Mouse (Mus musculus): ENCODE results near the gene Ntrk2.

The Ntrk2 gene

GRCm38 (mm10) chr13:58966466-58966865 lies 160.1 kb downstream of the Ntrk2 start:
- no peak for DNase-seq (ENCODE audit: low read depth)

- DNase-seq (ENCODE audit: low read depth): no peak
Observed at GRCm38 (mm10) chr13:58968168-58968567, 161.8 kb downstream of the Ntrk2 start.

DNA sequence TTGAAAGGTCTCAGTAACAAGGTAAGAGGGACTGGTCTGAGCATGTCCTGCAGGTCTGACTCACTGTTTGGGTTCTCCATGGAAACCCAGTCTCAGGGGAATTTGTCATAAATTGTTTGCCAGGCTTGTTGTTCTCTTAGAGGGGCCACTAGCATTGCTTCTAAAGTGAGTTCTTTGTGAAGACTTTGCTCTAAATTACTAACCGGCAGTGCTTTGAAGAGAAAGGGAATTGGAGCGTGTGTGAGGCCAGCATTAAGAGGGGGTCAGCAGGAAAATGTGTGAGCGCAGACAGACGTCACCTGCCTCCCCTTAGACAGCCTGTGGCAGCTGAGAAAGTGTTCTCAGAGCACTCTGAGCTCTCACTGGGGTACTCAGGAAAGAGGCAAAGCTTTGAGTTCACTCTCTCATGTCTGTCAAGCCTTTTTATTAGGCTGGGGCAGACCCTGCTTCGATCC lies 165.1 kb downstream of the Ntrk2 start:
- DNase-seq (ENCODE audit: low read depth): no peak

- DNase-seq (ENCODE audit: low read depth): no peak
Observed at GRCm38 (mm10) chr13:58972511-58972910, 166.1 kb downstream of the Ntrk2 start.

- no peak for DNase-seq (ENCODE audit: low read depth)
Observed at GRCm38 (mm10) chr13:58996447-58996846, 190.1 kb downstream of the Ntrk2 start.

- no peak for DNase-seq (ENCODE audit: low read depth)
Observed at GRCm38 (mm10) chr13:58997763-58998162, 191.4 kb downstream of the Ntrk2 start.

DNA sequence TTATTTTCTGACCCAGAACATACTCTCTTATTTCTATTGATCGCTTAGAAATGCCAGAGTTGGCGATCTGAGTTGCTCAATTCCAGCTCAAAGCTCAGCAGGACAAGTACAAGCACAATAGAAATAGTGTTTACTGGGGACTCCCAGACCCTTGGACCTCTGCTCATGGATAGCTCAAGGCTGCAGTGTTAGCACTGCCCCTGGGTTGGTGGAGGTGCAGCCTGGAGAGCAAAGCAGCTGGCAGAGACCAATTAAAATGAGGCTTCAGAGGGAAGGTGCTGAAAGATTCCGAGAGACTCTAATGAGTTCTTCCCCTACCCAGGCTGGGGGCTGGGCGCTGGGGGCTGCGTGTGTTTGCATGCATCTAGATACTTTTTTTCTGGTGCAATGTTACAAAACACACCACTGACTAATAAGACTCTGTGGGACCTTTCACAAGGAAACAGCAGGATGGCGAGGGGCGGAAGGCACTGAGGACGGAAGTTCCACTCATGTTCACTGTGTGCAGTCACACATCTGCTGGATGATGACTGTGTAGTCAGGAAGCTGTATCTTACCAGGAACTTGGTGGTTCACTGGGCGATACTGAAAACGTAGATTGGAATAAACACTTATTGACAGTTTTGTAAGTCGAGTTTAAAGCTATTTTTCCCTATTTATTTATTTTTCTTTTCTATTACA lies 193.1 kb downstream of the Ntrk2 start:
- no peak for DNase-seq (ENCODE audit: low read depth)

DNA sequence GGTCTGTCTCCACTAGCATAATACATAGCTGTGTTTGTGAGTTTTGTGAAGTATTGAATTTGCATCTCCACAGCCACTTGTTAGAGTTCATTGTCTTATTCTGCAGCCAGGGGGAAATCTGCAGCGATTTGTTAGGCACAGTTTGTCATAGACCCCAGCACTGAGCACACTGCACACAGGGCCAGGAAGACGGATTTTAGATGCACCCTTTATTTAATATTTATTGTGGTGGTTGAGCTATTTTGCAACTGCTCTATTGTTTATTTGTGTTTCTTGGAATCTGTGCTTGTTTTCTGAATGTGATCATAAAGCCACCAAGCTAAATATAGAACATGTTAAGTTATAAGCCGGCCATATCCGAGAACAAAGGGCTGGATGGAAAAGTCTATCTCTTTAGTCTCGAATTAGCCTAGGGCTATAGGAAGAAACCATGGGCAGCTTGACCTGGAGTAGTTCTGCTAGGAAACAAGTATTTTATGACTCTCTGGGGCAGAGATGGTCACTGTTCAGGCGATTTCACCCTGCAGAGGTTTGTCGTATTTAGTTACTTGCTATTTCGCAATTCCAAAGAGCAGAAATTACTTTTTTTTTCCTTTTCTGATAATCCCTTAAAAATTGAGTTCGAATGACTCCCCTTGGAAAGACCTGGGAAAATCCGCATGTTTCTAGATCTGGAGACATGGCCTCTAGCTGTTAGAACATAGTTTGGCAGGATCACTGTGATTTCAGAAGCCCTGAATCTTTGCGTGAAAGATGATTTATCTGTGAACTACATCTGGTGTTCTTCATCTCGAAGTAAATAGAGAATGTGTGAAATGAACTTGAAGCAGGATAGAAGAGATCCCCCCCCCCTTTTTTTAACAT lies 196.8 kb downstream of the Ntrk2 start:
- no peak for DNase-seq (ENCODE audit: low read depth)

GRCm38 (mm10) chr13:59003807-59004173 lies 197.4 kb downstream of the Ntrk2 start:
- DNase-seq (ENCODE audit: low read depth): no peak

DNA sequence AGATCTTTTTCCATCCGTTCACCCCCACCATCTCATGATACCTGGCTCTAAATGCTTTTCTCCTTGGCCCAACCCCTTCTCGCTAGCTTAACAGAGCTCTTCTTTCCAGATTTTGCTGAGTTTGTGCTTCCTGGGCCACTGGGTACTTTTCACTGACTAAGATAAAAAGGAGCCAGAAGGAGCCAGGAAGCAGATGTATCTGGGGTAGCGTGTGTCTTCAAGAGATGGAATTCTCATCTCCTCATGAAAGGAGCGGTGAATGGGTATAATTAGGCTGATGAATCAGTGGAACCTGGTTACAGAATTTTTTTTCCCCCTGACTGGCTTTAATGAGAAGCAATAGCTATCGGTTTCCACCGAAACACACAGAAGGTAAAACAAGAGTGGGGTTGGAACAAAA lies 198.2 kb downstream of the Ntrk2 start:
- DNase-seq (ENCODE audit: low read depth): no peak

GRCm38 (mm10) chr13:59009855-59010254 lies 203.5 kb downstream of the Ntrk2 start:
- no peak for DNase-seq (ENCODE audit: low read depth)

- no peak for DNase-seq (ENCODE audit: low read depth)
Observed at GRCm38 (mm10) chr13:59010893-59011529, 204.6 kb downstream of the Ntrk2 start.

GRCm38 (mm10) chr13:59011530-59011903 lies 205.1 kb downstream of the Ntrk2 start:
- no peak for DNase-seq (ENCODE audit: low read depth)

GRCm38 (mm10) chr13:59015360-59015759 lies 209.0 kb downstream of the Ntrk2 start:
- DNase-seq (ENCODE audit: low read depth): no peak

DNA sequence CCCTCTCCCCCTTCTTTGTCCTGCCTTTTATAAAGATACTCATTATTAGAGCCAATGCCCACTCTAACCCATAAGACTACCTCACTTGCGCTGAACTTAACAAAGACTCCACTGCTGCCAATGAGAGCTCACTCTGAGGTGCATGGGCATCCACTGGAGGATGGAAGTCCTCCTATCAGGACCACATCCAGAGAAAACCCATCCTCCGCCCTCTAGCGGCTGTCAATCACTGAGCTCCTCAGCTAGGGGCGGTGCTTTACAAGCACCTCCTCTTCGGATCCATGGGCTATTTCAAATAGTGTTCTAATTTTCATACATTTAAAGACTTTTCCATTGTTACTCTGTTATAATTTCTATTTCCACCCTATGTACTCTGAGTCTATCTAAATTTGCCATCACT lies 210.8 kb downstream of the Ntrk2 start:
- DNase-seq (ENCODE audit: low read depth): no peak

- DNase-seq (ENCODE audit: low read depth): no peak
Observed at GRCm38 (mm10) chr13:59022251-59023042, 216.1 kb downstream of the Ntrk2 start.

DNA sequence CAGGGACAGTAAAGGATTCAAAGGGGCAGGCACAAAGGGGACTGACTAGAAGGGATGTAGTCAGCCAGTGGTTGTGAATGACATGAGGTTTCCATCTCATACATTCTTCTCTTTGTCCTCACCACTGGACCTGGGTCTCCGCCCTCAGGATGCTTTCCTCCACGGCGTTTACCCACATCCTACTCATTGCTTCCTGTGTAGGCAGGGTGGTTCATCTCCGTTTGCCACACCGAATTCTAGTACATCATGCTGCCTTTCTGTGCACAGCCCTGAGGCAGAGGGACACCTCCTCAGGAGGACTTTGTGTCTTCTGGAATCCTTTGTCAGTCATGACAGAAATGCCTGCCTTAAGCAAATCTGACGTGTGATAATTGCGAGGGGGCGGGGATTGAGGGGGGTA lies 219.3 kb downstream of the Ntrk2 start:
- no peak for DNase-seq (ENCODE audit: low read depth)

- no peak for DNase-seq (ENCODE audit: low read depth)
Observed at GRCm38 (mm10) chr13:59027436-59027835, 221.1 kb downstream of the Ntrk2 start.

GRCm38 (mm10) chr13:59028546-59028945 lies 222.2 kb downstream of the Ntrk2 start:
- no peak for DNase-seq (ENCODE audit: low read depth)

DNA sequence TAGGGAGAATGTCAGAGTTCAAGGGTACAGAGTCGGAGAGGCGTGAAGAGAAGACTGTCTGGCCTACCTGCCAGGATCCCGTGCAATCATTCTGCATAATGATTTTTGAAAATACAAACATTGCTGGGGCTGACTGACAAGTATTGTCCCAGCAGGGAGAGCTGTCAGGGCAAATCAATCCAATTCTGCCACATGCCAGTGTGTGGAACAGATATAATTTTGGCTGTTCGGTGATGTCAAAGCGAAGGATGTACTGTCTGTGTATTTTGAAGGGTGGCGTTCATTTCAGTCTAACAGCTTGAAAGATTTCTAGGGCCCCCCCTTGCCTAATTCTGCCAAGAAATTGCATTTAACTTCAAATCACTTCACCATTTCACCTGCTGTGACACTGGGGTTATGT lies 224.2 kb downstream of the Ntrk2 start:
- no peak for DNase-seq (ENCODE audit: low read depth)

- no peak for DNase-seq (ENCODE audit: low read depth)
Observed at GRCm38 (mm10) chr13:59040156-59040915, 234.0 kb downstream of the Ntrk2 start.

Measured in c-Kit-positive CD71-positive TER-119-negative erythroid progenitor cells, embryonic 14.5 days (primary cell).